Comparison of ENCODE assay signal across 10 mouse cellular contexts in genomic region chr8:106336031-106336430, GRCm38 (mm10). TPM values are rescaled to one million over a fixed set of nuclear protein-coding genes. Genes with fewer than 3 reads are reported as not detected.
A peak's percentile ranks its signal among the peaks of the same experiment; 100 is the strongest.
DNase-seq lines count a peak whose midpoint lies in the region; ATAC-seq and TF ChIP-seq lines count a peak whose summit lies in the region.
"Had no signal": no experiment of that assay in that cellular context is flagged by ENCODE, and none has a peak within 500 bp of the region (broad histone marks: within the 10 kb centered on the region; RNA-seq: fewer than 3 reads in every experiment).

No protein-coding gene starts in this region.

- H3K9ac ChIP-seq in forebrain, embryonic 12.5 days = peak overlapping the region; percentile 86
- no peak overlapping the region for H3K9ac ChIP-seq in intestine, postnatal 0 days (ENCODE audit: low read depth, low read length)
- H3K9ac ChIP-seq in stomach, embryonic 15.5 days = no peak overlapping the region
- H3K9ac ChIP-seq: lung, embryonic 15.5 days had no signal

- WGBS in forebrain, embryonic 12.5 days = 59% methylated on average over 4 of the region's 4 CpGs
- 66% methylated on average over 4 of the region's 4 CpGs for WGBS in intestine, postnatal 0 days
- WGBS in stomach, embryonic 15.5 days = 75% methylated on average over 4 of the region's 4 CpGs

- H3K27me3 ChIP-seq in forebrain, embryonic 12.5 days = peaks cover 24% of the 10 kb centered on the region
- H3K27me3 ChIP-seq in intestine, postnatal 0 days (replicated peaks; ENCODE audit: control insufficient read depth, insufficient read depth, low read length) = peaks cover 18% of the 10 kb centered on the region
- peaks cover 23% of the 10 kb centered on the region for H3K27me3 ChIP-seq in stomach, embryonic 15.5 days (replicated peaks)

- H3K4me2 ChIP-seq in forebrain, embryonic 12.5 days = peak overlapping the region; percentile 78
- H3K4me2 ChIP-seq in intestine, postnatal 0 days (replicated peaks; ENCODE audit: low read depth) = peak overlapping the region; percentile 72; the same call in 1 of the 2 replicates
- H3K4me2 ChIP-seq in stomach, embryonic 15.5 days = peak overlapping the region; percentile 79
- H3K4me2 ChIP-seq: lung, embryonic 15.5 days had no signal

- no peak for ATAC-seq in forebrain, embryonic 12.5 days (ENCODE audit: low FRiP score)
- ATAC-seq in intestine, postnatal 0 days = no peak
- ATAC-seq in stomach, embryonic 15.5 days (ENCODE audit: insufficient read depth, low FRiP score, low read depth) = no peak
- ATAC-seq in megakaryocyte, adult 5-6 weeks (ENCODE audit: poor library complexity, severe bottlenecking) = no peak

- peaks cover 33% of the 10 kb centered on the region for H3K4me1 ChIP-seq in forebrain, embryonic 12.5 days
- H3K4me1 ChIP-seq in intestine, postnatal 0 days (replicated peaks; ENCODE audit: control insufficient read depth, insufficient read depth, low read length) = peaks cover 3% of the 10 kb centered on the region; the same call in 1 of the 2 replicates
- H3K4me1 ChIP-seq in stomach, embryonic 15.5 days = peaks cover 12% of the 10 kb centered on the region; the same call in 1 of the 2 replicates

- H3K9me3 ChIP-seq in forebrain, embryonic 12.5 days = no peaks in the 10 kb centered on the region
- H3K9me3 ChIP-seq in intestine, postnatal 0 days (ENCODE audit: control insufficient read depth) = no peaks in the 10 kb centered on the region
- no peaks in the 10 kb centered on the region for H3K9me3 ChIP-seq in stomach, embryonic 15.5 days
- H3K9me3 ChIP-seq: lung, embryonic 15.5 days had no signal

- peak overlapping the region; percentile 93 for H3K27ac ChIP-seq in layer of hippocampus, adult 2 months
- H3K27ac ChIP-seq in forebrain, embryonic 12.5 days = peak overlapping the region; percentile 86; the same call in 1 of the 2 replicates
- H3K27ac ChIP-seq in intestine, postnatal 0 days (ENCODE audit: low read depth, low read length) = no peak overlapping the region
- no peak overlapping the region for H3K27ac ChIP-seq in stomach, embryonic 15.5 days
- H3K27ac ChIP-seq: lung, embryonic 15.5 days had no signal

- DNase-seq in layer of hippocampus, adult 2 months (ENCODE audit: low spot score in 2 of 2) = no peak
- DNase-seq in layer of hippocampus, postnatal 14 days (ENCODE audit: low spot score in 2 of 2) = no peak
- DNase-seq in lung, postnatal 10 days = no peak
- no peak for DNase-seq in kidney, postnatal 36 days
- DNase-seq: heart, postnatal 36 days had no signal

- peak overlapping the region; percentile 57 for H3K4me3 ChIP-seq in layer of hippocampus, adult 2 months
- H3K4me3 ChIP-seq in forebrain, embryonic 12.5 days (replicated peaks) = peak overlapping the region; percentile 63
- peak overlapping the region; percentile 50 for H3K4me3 ChIP-seq in intestine, postnatal 0 days (ENCODE audit: low read depth, low read length)
- peak overlapping the region; percentile 45; the same call in 1 of the 2 replicates for H3K4me3 ChIP-seq in stomach, embryonic 15.5 days (replicated peaks)
- H3K4me3 ChIP-seq: lung, embryonic 15.5 days had no signal

- no peaks in the 10 kb centered on the region for H3K36me3 ChIP-seq in forebrain, embryonic 12.5 days (replicated peaks)
- H3K36me3 ChIP-seq in intestine, postnatal 0 days (ENCODE audit: control insufficient read depth, insufficient read depth) = no peaks in the 10 kb centered on the region
- no peaks in the 10 kb centered on the region for H3K36me3 ChIP-seq in stomach, embryonic 15.5 days
- H3K36me3 ChIP-seq: lung, embryonic 15.5 days had no signal

- TF ChIP-seq CTCF in layer of hippocampus, adult 2 months (conservative IDR thresholded peaks at IDR 0.05) = no peak
- no peak for TF ChIP-seq CTCF in intestine, postnatal 0 days (IDR thresholded peaks at IDR 0.05; ENCODE audit: low read depth)

RNA-seq across cellular contexts. Expression of gene Smpd3, which starts 1.8 kb away (rescaled TPM):
- total RNA-seq in layer of hippocampus, adult 2 months (2021) = 10 to 100 TPM; 74.2 to 75.8 TPM
- 100 to 1,000 TPM; 105 to 107 TPM for total RNA-seq in layer of hippocampus, postnatal 14 days (2021)
- polyA plus RNA-seq in forebrain, embryonic 12.5 days (2016; fragmentation: Nextera tagmentation; extraction: Ambion mirVana) = 24.4 and 30.0 TPM in 2 replicates
- polyA plus RNA-seq in intestine, postnatal 0 days (2015; fragmentation: Nextera tagmentation; extraction: Ambion mirVana) = 10.6 and 11.8 TPM in 2 replicates
- polyA plus RNA-seq in stomach, embryonic 15.5 days (2015; fragmentation: Nextera tagmentation; extraction: Ambion mirVana) = 16.4 and 17.3 TPM in 2 replicates
- 0.09 and 0.16 TPM in 2 replicates for total RNA-seq in megakaryocyte, adult 5-6 weeks (2015)
- 0.07 and 0.24 TPM in 2 replicates for total RNA-seq in megakaryocyte, adult 5-6 weeks (2017)

Comparison
In these comparisons a context has a peak if more than half of its experiments do, and no peak if none do; other contexts are left out.
1. H3K27ac ChIP-seq: peak in layer of hippocampus, adult 2 months (single experiment) and forebrain, embryonic 12.5 days (single experiment); none in intestine, postnatal 0 days (single experiment) and stomach, embryonic 15.5 days (single experiment).
2. RNA of gene Smpd3, which starts 1.8 kb away (total RNA-seq): 105 to 107 TPM in layer of hippocampus, postnatal 14 days and 74.2 to 75.8 TPM in layer of hippocampus, adult 2 months; 0.07 to 0.24 TPM in megakaryocyte, adult 5-6 weeks; every median in the first group is over 10 times any median in the second.
3. Peak in every context shown above with its lines, with median percentiles within 50 percentile points of each other: H3K4me3 ChIP-seq and H3K4me2 ChIP-seq.